Mouse (Mus musculus) kidney, embryonic 15.5 days (tissue): ENCODE data around the gene Pde4b. TPM values are rescaled to one million over a fixed set of nuclear protein-coding genes. Genes with fewer than 3 reads are reported as not detected.

ENCODE experiments used
- ATAC-seq: fragments of 200-750 bp; cut with Nextera tagmentation; replicated peaks from 2 replicates; pipeline ENCODE4 v1.8.0; 2017; ENCODE audit warnings: moderate TSS enrichment; ENCODE audit not compliant: low FRiP score
- H3K27ac ChIP-seq: fragments of 300-500 bp; sonication (generic); 2 replicates; pipeline ENCODE4 v1.5.1; 2015; ENCODE audit warnings: mild to moderate bottlenecking, inconsistent platforms
- H3K27me3 ChIP-seq: fragments of 300-500 bp; sonication (generic); 2 replicates; pipeline ENCODE4 v1.6.1; 2015; ENCODE audit warnings: inconsistent platforms
- H3K36me3 ChIP-seq: fragments of 300-500 bp; sonication (generic); 2 replicates; pipeline ENCODE4 v1.6.1; 2015; ENCODE audit warnings: inconsistent platforms
- H3K4me1 ChIP-seq: fragments of 300-500 bp; sonication (generic); 2 replicates; pipeline ENCODE4 v1.6.1; 2015; ENCODE audit warnings: inconsistent platforms
- H3K4me2 ChIP-seq: fragments of 300-500 bp; sonication (generic); 2 replicates; pipeline ENCODE4 v1.6.1; 2015; ENCODE audit warnings: moderate library complexity, mild to moderate bottlenecking, inconsistent platforms
- H3K4me3 ChIP-seq: fragments of 300-500 bp; sonication (generic); replicated peaks from 2 replicates; pipeline ENCODE4 v1.5.1; 2015; ENCODE audit warnings: mild to moderate bottlenecking, inconsistent platforms
- H3K9ac ChIP-seq: fragments of 300-500 bp; sonication (generic); 2 replicates; pipeline ENCODE4 v1.6.1; 2015; ENCODE audit warnings: mild to moderate bottlenecking, inconsistent platforms
- H3K9me3 ChIP-seq: fragments of 300-500 bp; sonication (generic); replicated peaks from 2 replicates; pipeline ENCODE4 v1.6.1; 2016; ENCODE audit warnings: inconsistent platforms
- WGBS: fragments of 180-500 bp; shearing (Covaris S2); methylation state at CpG from one replicate; pipeline ENCODE4 v1.1.7; 2015; ENCODE audit warnings: mixed read lengths; 5-methylcytosine and 5-hydroxymethylcytosine counted together
- polyA plus RNA-seq: library from polyadenylated mRNA; unstranded; fragments of >200 nt; fragmentation: Nextera tagmentation; extraction: Ambion mirVana; gene quantifications from 2 replicates; pipeline ENCODE4 v1.2.1, GENCODE M21; 2015

Gene Pde4b
- polyA plus RNA-seq, 1 experiment from 2014 or later: 13.6 TPM

DNA sequence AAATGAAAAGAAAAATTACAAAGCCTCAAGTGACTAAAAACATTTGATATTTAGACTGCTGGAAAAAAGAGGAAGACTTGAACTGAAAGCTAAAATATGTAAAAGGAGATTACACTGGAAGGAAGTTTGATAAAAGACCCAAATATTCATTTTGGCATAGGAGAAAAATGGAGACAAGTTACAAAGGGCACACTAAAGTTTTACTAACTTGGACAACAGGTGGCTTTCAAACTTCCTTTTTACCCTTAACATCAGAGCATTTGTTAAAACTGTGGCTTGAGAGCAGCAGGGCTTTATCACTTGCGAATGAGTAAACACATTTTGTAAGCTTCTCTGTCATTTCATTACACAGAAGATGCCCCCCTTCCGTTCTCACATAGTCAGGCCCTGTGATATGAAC, 492.4 kb downstream of the Pde4b start:
- whole genome bisulfite sequencing: 81% methylated on average over 2 of the region's 2 CpGs
- no peak for ATAC-seq
- Histone ChIP-seq H3K4me1 (peaks cover 6% of the 10 kb centered on the region; the same call in 1 of the 2 replicates), H3K9me3 (no peaks in the 10 kb centered on the region), H3K4me2 (no peak overlapping the region), H3K36me3 (no peaks in the 10 kb centered on the region), H3K9ac (no peak overlapping the region), H3K27ac (no peak overlapping the region), H3K4me3 (no peak overlapping the region), H3K27me3 (no peaks in the 10 kb centered on the region)

DNA sequence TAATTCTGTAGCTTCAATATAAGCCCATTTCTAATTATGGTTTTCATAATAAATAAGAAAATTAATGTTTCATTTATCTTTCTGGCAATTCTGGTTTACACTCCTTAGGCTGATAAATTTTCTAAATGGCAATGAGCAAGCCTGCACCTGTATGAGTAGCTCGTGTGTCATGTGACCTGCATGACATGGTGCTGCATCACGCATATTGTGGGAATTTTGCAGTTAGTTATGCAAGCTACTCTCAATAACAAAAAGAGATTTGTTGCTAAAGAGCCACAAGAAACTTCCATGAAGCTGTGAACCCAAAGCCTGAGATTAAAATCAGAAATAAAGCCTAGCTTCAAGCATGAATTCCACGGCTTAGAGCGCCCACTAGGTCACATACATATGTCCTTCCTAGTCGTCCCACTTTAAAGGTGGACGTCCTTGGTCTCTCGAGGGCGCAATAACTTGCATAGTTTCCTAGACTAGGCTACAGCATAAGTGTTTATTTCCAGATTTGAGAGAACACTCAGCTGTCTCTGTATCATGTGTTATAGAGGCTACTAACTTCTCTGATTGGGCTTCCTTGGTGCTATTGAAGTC, 494.9 kb downstream of the Pde4b start:
- no peak overlapping the region for H3K4me3 ChIP-seq
- no peak for ATAC-seq
- peaks cover 6% of the 10 kb centered on the region; the same call in 1 of the 2 replicates for H3K4me1 ChIP-seq
- H3K36me3 ChIP-seq: no peaks in the 10 kb centered on the region
- H3K27ac ChIP-seq: no peak overlapping the region
- H3K4me2 ChIP-seq: no peak overlapping the region
- no peak overlapping the region for H3K9ac ChIP-seq
- H3K27me3 ChIP-seq: no peaks in the 10 kb centered on the region
- no peaks in the 10 kb centered on the region for H3K9me3 ChIP-seq
- 83% methylated on average over 8 of the region's 8 CpGs for WGBS

DNA sequence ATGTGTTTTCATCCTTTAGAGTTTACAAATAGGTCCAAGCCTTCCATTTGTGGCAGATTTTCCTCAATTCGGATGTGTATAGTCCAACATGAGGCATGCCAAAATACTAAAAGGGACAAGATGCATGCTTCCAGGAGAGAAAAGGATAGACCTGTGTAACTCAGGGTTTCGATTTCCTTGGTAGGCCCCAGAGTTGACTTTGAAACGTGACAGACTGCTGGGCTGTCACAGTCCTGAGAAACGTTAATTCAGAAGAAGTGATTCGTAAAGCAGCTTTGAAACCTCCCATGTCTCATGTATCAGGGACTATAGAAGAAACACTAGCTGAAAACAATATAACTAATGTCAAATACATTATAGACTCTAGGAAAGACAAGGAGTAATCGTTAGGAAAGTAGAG, 495.6 kb downstream of the Pde4b start:
- no peaks in the 10 kb centered on the region for H3K9me3 ChIP-seq
- no peak overlapping the region for H3K4me2 ChIP-seq
- no peak overlapping the region for H3K27ac ChIP-seq
- no peaks in the 10 kb centered on the region for H3K36me3 ChIP-seq
- no peak overlapping the region for H3K9ac ChIP-seq
- H3K4me1 ChIP-seq: peaks cover 6% of the 10 kb centered on the region; the same call in 1 of the 2 replicates
- WGBS: 53% methylated on average over 6 of the region's 6 CpGs
- ATAC-seq: no peak
- H3K4me3 ChIP-seq: no peak overlapping the region
- no peaks in the 10 kb centered on the region for H3K27me3 ChIP-seq

DNA sequence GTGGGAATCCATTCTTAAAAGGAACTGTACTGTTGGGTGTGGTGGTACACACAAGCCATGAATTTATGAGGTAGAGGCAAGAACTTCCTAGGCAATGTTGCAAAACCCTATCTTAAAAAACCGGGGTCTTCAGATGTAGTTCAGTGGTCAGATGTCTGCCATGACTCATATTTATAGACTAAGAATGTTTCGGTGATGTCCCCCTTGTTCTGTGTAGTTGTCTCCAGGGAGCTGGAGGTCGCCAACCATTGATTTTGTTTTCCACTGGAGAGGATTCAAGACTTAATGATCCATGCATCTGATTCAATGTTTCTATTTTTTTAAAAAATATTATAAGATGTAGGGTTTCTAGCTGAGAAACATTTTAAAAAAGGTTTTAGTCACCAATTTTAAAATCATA, 496.1 kb downstream of the Pde4b start:
- no peaks in the 10 kb centered on the region for H3K36me3 ChIP-seq
- H3K4me1 ChIP-seq: peaks cover 8% of the 10 kb centered on the region
- 60% methylated on average over 3 of the region's 3 CpGs for WGBS
- H3K4me3 ChIP-seq: no peak overlapping the region
- no peaks in the 10 kb centered on the region for H3K9me3 ChIP-seq
- no peak overlapping the region for H3K27ac ChIP-seq
- no peak for ATAC-seq
- no peak overlapping the region for H3K4me2 ChIP-seq
- H3K27me3 ChIP-seq: no peaks in the 10 kb centered on the region
- H3K9ac ChIP-seq: no peak overlapping the region

DNA sequence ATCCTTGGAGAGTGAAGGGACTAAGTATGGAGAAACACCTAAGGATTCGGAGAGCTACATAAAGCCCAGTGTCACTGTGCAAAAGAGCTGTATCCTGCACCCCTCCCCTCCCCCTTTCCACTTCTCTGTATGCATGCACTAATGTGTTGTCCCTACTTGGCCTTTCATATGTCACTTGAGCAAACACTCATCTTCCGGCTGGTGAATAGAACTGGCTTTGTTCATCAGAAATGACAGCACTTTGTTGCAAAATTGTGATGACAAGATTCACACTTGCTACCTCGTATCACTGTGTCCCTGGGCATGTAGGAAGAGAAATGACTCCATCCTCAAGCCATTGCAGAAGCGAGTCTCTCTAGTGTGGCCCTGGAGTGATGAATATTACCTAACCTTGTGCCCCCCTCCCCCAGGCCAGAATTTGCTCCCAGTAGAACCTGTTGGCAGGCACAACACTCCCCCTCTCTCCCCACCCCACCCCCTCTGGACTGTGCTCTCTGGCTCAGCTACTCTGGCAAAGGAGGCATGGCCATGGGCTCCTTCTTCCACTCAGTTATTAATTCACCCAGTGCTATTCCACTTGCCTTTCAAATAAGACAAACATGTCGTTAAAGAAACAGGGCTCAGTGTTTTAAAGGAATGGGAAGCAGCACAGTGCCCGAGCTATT, 497.4 kb downstream of the Pde4b start:
- no peak overlapping the region for H3K9ac ChIP-seq
- ATAC-seq: peak; percentile 89
- no peaks in the 10 kb centered on the region for H3K27me3 ChIP-seq
- H3K4me1 ChIP-seq: peaks cover 21% of the 10 kb centered on the region
- H3K36me3 ChIP-seq: no peaks in the 10 kb centered on the region
- no peaks in the 10 kb centered on the region for H3K9me3 ChIP-seq
- H3K27ac ChIP-seq: peak overlapping the region; percentile 66
- 46% methylated on average over 6 of the region's 6 CpGs for WGBS
- H3K4me2 ChIP-seq: no peak overlapping the region; the same call in 1 of the 2 replicates
- H3K4me3 ChIP-seq: no peak overlapping the region

DNA sequence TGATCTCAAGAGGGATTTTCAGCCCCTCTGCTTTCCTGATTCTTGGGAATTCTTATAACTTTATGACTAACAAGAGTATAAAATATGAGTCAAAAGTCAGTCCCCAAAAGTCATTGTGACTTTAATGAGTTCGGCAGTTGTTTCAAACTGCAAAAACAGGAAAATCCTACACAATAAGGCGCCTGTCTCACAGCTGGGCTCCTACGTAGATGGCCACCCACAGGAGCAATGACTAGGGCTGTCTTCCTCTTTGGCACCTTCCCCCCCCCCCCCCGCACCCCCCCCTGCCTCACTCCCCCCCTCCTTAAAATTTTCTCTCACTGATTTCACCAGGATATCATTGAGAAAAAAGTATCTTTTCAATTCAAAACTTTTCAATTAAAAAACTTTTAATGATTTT, 498.2 kb downstream of the Pde4b start:
- no peak overlapping the region for H3K9ac ChIP-seq
- 47% methylated on average over 4 of the region's 4 CpGs for WGBS
- no peak overlapping the region for H3K4me2 ChIP-seq
- no peak for ATAC-seq
- H3K9me3 ChIP-seq: no peaks in the 10 kb centered on the region
- no peaks in the 10 kb centered on the region for H3K36me3 ChIP-seq
- peaks cover 24% of the 10 kb centered on the region for H3K4me1 ChIP-seq
- no peak overlapping the region for H3K4me3 ChIP-seq
- H3K27ac ChIP-seq: peak overlapping the region; percentile 66
- H3K27me3 ChIP-seq: no peaks in the 10 kb centered on the region

DNA sequence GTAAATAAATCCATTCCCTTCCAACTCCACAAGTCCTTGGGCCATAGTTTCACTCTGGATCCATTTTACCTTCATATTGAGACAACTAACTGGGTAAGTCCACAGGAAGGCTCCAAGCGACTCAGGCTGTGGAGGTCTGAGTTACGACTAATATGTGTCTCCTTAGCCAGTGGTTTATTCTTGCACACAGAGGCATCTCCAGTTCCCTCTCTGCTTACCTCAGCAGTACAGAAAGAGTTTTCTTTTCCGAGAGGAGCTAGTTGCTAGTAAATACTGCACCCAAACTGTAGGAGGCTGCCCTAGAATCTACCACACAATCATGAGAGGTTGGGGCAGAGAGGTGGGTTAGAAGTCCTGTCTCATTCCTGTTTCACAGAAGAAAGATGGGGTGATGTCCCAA, 499.4 kb downstream of the Pde4b start:
- no peak overlapping the region for H3K27ac ChIP-seq
- peaks cover 24% of the 10 kb centered on the region for H3K4me1 ChIP-seq
- WGBS: 83% methylated on average over 3 of the region's 3 CpGs
- H3K27me3 ChIP-seq: no peaks in the 10 kb centered on the region
- ATAC-seq: no peak
- H3K4me2 ChIP-seq: no peak overlapping the region
- H3K9ac ChIP-seq: no peak overlapping the region
- H3K9me3 ChIP-seq: no peaks in the 10 kb centered on the region
- H3K36me3 ChIP-seq: no peaks in the 10 kb centered on the region
- no peak overlapping the region for H3K4me3 ChIP-seq

DNA sequence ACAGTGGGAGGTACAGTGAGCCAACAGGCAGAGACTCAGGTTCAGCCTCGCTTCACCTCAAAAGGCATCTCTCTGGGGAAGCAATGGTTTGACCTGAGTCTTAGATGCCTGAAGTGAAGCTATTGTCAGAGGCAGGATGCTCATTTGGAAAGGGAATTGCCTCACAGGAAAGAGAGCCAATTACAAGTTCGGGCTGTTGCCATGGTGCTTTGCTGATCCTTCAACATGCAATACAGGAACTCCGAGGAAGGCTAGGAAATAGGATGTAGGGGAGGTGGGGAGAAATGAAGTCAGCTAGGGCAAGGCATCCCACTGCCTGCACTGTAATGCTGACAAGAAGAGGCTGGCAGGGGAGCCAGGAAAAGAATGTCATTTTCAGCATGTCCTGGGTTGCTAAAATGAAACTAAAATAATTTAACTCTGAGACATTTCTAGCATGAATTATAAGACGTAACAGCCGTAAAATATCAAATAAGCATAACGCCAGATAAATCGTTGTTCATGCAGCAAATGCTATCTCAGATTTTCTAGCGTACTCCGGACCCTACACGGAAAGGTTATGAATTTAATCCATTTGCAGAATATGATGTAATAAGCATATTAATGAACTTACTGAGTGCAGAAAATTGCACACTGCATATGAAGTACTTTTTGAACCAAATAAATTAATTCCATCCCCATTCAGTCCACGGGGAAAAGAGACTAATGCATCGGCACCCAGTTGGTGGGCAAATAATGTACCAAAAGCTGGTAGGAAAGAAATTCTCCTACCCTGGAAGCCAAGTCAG, 501.5 kb downstream of the Pde4b start:
- Histone ChIP-seq H3K36me3 (no peaks in the 10 kb centered on the region), H3K4me1 (peaks cover 26% of the 10 kb centered on the region), H3K27ac (0 out of 2 replicates have a peak overlapping the region, but pooled peaks have one; percentile 30), H3K4me2 (peak overlapping the region; percentile 57), H3K9me3 (no peaks in the 10 kb centered on the region), H3K4me3 (peak overlapping the region; percentile 40), H3K27me3 (no peaks in the 10 kb centered on the region), H3K9ac (0 out of 2 replicates have a peak overlapping the region, but pooled peaks have one; percentile 32)
- 37% methylated on average over 12 of the region's 12 CpGs for WGBS
- no peak for ATAC-seq

DNA sequence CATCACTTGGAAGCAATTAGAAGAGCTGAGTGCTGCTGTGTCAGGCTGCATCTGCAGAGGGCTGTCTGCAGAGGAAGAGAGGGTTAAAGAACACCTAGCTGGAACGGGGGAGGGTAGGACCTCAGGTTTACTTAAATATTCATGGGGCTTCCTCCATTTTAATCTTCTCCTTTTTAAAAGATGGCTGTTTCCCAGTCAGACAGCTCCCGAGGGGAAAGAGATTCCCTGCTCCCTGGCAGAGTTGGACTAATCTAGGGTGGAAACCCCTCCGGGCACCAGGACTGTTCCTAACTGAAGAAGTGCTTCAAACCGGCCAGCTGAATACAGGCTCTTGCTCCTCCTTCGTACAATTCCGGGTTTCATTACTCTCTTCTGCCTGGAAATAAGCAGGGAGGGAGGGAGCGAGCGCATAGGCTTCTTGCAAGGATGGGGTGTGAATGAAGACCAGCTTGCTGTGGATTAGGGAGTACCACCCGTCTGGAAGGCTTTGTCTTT, 502.2 kb downstream of the Pde4b start:
- H3K27me3 ChIP-seq: no peaks in the 10 kb centered on the region
- ATAC-seq: peak; percentile 67
- no peaks in the 10 kb centered on the region for H3K36me3 ChIP-seq
- H3K4me1 ChIP-seq: peaks cover 25% of the 10 kb centered on the region
- 7% methylated on average over 9 of the region's 9 CpGs for WGBS
- H3K9ac ChIP-seq: peak overlapping the region; percentile 32; the same call in 1 of the 2 replicates
- peak overlapping the region; percentile 57 for H3K4me2 ChIP-seq
- peak overlapping the region; percentile 40 for H3K4me3 ChIP-seq
- H3K9me3 ChIP-seq: no peaks in the 10 kb centered on the region
- H3K27ac ChIP-seq: 0 out of 2 replicates have a peak overlapping the region, but pooled peaks have one; percentile 30

DNA sequence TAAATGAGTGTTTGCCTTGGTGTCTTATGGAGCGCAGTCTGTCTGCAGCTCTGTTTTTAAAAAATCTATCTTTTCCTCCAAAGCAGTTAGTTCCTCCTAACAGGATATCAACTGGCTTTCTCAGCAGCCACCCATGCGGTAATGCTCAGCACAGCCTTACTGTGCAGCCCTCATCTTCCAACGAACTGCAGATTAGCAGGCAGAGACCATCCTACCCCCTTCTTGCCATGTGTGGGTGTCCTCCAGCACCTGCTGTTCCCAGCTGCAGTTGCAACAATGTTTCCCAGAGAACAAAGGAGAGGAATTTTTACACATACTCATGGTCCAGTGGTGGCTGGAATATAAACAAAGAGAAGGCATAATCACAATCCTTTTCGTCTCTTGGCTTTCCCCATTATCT, 504.5 kb downstream of the Pde4b start:
- Histone ChIP-seq H3K9ac (no peak overlapping the region), H3K9me3 (no peaks in the 10 kb centered on the region), H3K36me3 (peaks cover 9% of the 10 kb centered on the region), H3K27ac (no peak overlapping the region), H3K27me3 (no peaks in the 10 kb centered on the region), H3K4me1 (peaks cover 20% of the 10 kb centered on the region), H3K4me3 (no peak overlapping the region), H3K4me2 (no peak overlapping the region)
- WGBS: 67% methylated on average over 4 of the region's 4 CpGs
- no peak for ATAC-seq

DNA sequence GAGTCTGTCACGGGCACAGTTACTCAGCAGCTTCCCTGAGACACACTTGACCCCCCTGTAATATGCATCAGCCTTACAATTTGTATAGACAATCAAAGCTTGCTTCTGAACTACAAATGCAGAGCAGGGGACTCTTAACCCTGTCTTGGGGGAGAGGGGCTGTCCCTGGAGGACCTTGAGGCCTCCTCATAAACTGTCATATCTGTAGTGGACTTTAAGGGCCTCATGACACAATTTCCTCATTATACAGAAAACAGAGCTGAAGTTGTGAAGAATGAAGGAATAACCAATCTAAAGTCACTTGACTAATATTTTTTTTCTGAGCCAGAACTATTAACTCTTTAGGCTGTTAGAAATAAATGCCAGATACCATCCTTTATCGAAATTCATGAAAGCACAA, 505.2 kb downstream of the Pde4b start:
- no peak overlapping the region for H3K27ac ChIP-seq
- H3K9ac ChIP-seq: no peak overlapping the region
- H3K36me3 ChIP-seq: peaks cover 15% of the 10 kb centered on the region
- 85% methylated on average over 2 of the region's 2 CpGs for WGBS
- ATAC-seq: no peak
- H3K4me2 ChIP-seq: no peak overlapping the region
- no peaks in the 10 kb centered on the region for H3K27me3 ChIP-seq
- H3K4me1 ChIP-seq: peaks cover 20% of the 10 kb centered on the region
- H3K9me3 ChIP-seq: no peaks in the 10 kb centered on the region
- H3K4me3 ChIP-seq: no peak overlapping the region

DNA sequence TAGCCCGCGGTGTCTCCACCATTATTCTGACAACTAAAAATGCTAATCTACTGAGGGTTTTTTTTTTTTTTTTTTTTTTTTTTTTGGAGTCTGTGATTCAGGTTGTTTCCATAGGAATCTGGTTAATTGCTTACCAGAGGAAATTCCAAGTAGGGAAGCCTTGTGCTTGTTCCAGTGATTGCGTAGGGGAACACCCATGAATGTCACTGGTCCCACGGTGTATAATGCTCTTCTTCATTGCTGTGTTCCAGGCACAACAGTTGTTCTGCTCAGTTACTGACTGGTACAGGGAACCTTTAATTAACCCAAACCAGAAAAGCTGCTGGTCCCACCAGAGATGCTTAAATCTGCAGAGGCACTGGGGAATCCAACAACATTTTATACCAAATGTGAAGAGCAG, 506.3 kb downstream of the Pde4b start:
- peaks cover 16% of the 10 kb centered on the region for H3K4me1 ChIP-seq
- H3K27ac ChIP-seq: 0 out of 2 replicates have a peak overlapping the region, but pooled peaks have one; percentile 3
- H3K9ac ChIP-seq: no peak overlapping the region
- ATAC-seq: no peak
- no peaks in the 10 kb centered on the region for H3K27me3 ChIP-seq
- WGBS: 70% methylated on average over 4 of the region's 4 CpGs
- no peak overlapping the region for H3K4me2 ChIP-seq
- H3K4me3 ChIP-seq: no peak overlapping the region
- peaks cover 19% of the 10 kb centered on the region for H3K36me3 ChIP-seq
- H3K9me3 ChIP-seq: no peaks in the 10 kb centered on the region
